Mouse (Mus musculus): ENCODE results near the gene Tjp2.

GRCm38 (mm10) chr19:24156067-24156455, 68.8 kb downstream of the Tjp2 start:
- TF ChIP-seq GATA1 (IDR thresholded peaks at IDR 0.05; ENCODE audit: borderline replicate concordance, low read length) (no peak), FLI1 (IDR thresholded peaks at IDR 0.05; ENCODE audit: low read length) (no peak)
